Mouse (Mus musculus) C2C12 (cell line): ENCODE measurements around the gene Trim65.

Experiments
- CTCF ChIP-seq: IDR thresholded peaks from one replicate; pipeline ENCODE4 v1.5.1; 2011; ENCODE audit not compliant: control insufficient read depth, insufficient read depth, insufficient read length
- MYOD1 ChIP-seq: IDR thresholded peaks from one replicate; pipeline ENCODE4 v1.6.1; 2011; ENCODE audit warnings: low read depth; ENCODE audit not compliant: control insufficient read depth, insufficient read length
- MYOG ChIP-seq: IDR thresholded peaks from one replicate; pipeline ENCODE4 v1.6.1; 2011; ENCODE audit not compliant: control insufficient read depth, insufficient read length; ENCODE audit errors: extremely low read depth
- USF1 ChIP-seq: IDR thresholded peaks from one replicate; pipeline ENCODE4 v1.6.1; 2011; ENCODE audit warnings: low read depth, mild to moderate bottlenecking, control low read depth, moderate library complexity

DNA sequence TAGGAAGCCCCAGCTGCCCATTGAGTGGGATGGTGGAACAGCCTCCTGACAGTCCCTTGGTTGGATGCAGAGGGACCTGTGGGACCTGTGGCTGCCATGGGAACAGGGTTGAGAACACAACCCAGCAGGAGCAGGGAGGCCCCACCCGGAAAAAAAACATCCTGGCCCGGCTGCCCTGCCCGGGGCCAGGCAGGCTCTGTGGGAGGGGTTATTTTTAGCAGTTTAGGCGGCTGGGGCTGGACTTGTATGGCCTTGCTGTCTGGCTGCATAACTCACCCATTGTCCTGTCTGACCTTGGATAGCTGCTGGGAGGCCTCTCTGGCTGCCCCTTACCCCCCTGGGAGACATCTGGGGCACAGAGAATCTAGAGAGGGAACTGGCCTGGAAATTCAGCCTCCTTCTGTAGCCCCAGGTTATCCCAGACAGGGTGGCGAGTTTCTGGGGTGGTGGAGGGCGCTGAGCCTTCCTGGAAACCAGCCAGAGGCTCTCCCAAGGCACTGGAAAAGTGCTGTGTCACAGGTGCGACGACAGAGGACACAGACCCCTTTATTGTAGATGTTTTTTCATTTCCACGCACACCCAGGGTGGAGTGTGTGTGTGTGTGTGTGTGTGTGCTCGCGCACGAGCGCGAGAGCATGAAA is 26.8 kb downstream of the Trim65 start:
- TF ChIP-seq CTCF (no peak), MYOD1 (no peak), USF1 (no peak), MYOG (no peak)
